Mouse (Mus musculus): ENCODE data around the gene H2-DMa. TPM values are rescaled to one million over a fixed set of nuclear protein-coding genes. Genes with fewer than 3 reads are reported as not detected.
A peak's percentile ranks its signal among the peaks of the same experiment; 100 is the strongest.

The H2-DMa gene
- 10 to 100 TPM; 26.4 to 64.6 (median 44.4) TPM for total RNA-seq (2018; cell fraction: chromatin; rRNA removed)
- total RNA-seq (2018; cell fraction: cytosol; rRNA removed): 10 to 100 TPM; 21.2 to 68.5 (median 39.5) TPM
- 100 to 1,000 TPM in 6 of 26 experiments, 10 to 100 TPM in 20; 42.2 to 142 (median 72.5) TPM for total RNA-seq (2018; cell fraction: nucleus; rRNA removed)
- 19.1 to 57.0 TPM (median 47.3 TPM) in 3 replicates for polyA plus RNA-seq (2018)

DNA sequence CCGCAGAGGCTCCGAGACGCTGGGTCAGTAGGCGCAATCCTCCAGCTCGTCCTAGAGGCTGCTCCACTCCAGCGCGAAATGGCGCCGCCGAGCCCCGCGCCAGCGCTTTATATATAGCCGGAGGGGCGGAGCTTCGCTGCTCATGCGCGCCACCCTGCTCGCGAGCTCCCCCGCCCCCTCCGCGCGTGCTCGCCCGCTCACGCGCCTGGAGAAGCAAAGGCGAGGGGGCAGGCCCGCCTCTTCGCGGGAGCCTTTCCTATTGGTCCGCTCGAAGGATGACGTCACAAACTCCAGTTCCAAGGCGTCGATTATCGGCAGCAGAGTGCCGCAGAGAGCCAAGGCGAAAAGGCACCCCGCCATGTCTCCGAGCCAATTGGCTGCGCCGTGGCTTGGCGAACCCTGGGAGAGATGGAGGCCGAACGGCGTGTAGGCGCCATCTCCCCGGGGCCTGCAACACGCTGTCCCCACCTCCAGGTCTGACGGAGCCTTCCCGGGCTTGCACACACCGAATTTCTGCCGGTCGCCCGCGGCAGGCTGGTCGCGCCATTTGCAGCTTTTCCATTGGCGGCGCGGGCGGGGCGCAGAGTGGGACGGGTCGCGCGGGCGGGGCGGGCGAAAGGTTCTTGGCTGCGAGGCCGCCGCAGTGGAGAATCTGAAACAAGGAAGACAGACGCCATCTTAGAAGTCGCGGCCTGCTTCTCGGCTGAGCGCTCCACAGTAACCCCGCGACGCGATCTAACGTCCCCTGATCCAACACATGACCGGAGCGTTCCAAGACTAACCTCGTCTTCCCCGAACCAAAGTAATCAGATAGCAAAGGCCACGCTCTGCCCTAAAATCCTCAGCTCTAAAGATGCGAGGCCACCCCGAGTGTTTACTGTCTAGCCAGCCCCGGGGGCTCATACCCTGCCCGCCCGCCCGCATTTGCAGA lies at the start of gene H2-DMa:
Gene H2-DMa (plus strand): TSS at position 293 of the 931 bp plus-strand sequence.
- peaks cover 23% of the 10 kb centered on the region for H3K36me3 ChIP-seq (ENCODE audit: inconsistent target)
- WGBS (ENCODE audit: missing documents): 0% methylated on average over 74 of the region's 96 CpGs

DNA sequence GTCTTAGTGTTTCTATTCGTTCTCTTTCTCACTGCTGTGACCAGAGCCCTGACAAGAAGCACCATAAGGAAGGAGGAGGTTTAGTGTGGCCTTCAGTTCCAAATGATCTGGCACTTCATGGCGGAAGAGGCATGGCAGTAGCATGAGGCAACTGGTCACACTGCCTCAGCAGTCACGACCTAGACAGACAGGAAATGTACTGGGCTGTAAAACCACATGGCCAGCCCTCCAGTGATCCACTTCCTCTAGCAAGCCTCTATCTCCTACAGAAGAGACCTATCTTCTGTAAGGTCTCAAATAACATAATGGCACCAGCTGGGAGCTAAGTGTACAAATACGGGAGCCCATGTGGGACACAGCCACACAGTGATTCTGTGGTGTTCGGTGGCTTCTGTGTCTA lies 47.2 kb upstream of the H2-DMa start:
- Histone ChIP-seq H3K79me2 (ENCODE audit: inconsistent target) (no peaks in the 10 kb centered on the region), H3K36me3 (ENCODE audit: inconsistent target) (no peaks in the 10 kb centered on the region), H3K4me3 (ENCODE audit: inconsistent target) (no peak overlapping the region), H3K27ac (peak overlapping the region; percentile 41)
- WGBS (ENCODE audit: missing documents): 51% methylated on average over 5 of the region's 5 CpGs

More for the DNA sequence above, at the start of gene H2-DMa:
- Histone ChIP-seq H3K4me3 (ENCODE audit: inconsistent target) (peak within 1 kb of the TSS; percentile 90), H3K79me2 (ENCODE audit: inconsistent target) (peaks cover 78% of the 10 kb centered on the region), H3K27ac (peak within 1 kb of the TSS; percentile 100)

DNA sequence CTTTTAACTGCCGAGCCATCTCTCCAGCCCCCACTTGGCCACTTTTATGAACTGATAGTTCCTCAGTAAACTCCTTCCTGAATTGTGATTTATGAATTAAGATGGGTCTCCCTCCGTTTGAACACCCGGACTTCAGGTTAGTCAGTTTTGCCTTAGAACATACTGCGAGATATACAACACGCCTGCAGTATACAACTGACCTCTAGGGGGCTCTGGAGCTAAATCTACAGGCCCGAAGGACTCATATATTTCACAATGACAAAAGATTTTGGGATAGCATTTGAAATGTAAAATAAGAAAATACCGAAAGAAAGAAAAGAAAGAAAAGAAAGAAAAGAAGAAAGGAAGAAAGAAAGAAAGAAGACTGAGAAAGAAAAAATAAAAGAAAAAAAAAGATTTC lies 44.1 kb upstream of the H2-DMa start:
- H3K79me2 ChIP-seq (ENCODE audit: inconsistent target): no peaks in the 10 kb centered on the region
- H3K27ac ChIP-seq: no peak overlapping the region
- no peaks in the 10 kb centered on the region for H3K36me3 ChIP-seq (ENCODE audit: inconsistent target)
- 25% methylated on average over 7 of the region's 7 CpGs for WGBS (ENCODE audit: missing documents)
- no peak overlapping the region for H3K4me3 ChIP-seq (ENCODE audit: inconsistent target)

DNA sequence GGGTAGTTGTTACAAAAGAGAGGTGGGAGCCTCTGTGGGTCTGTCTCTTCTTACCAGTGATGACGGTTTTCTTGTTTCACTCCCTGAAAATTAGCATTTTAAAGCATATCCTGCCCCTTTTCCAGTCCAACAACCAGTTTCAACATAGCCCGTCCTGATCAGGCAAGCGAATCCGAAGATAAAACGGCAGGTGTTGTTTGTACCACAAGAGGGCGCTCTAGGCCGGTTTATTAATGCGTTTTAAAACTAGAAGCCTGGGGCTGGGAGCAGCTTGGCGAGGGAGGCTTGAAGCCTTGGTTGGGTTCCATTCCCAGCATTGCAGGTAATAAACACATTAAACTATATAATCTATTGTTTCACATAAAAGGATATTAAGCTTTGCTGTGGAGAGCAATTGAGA lies 41.8 kb upstream of the H2-DMa start:
- Histone ChIP-seq H3K27ac (no peak overlapping the region), H3K4me3 (ENCODE audit: inconsistent target) (no peak overlapping the region), H3K36me3 (ENCODE audit: inconsistent target) (no peaks in the 10 kb centered on the region), H3K79me2 (ENCODE audit: inconsistent target) (no peaks in the 10 kb centered on the region)
- WGBS (ENCODE audit: missing documents): 3% methylated on average over 9 of the region's 9 CpGs

GRCm38 (mm10) chr17:34078148-34078547 lies 41.2 kb upstream of the H2-DMa start:
- 66% methylated on average over 4 of the region's 4 CpGs for WGBS (ENCODE audit: missing documents)
- no peak overlapping the region for H3K27ac ChIP-seq
- H3K4me3 ChIP-seq (ENCODE audit: inconsistent target): no peak overlapping the region
- no peaks in the 10 kb centered on the region for H3K36me3 ChIP-seq (ENCODE audit: inconsistent target)
- H3K79me2 ChIP-seq (ENCODE audit: inconsistent target): no peaks in the 10 kb centered on the region

DNA sequence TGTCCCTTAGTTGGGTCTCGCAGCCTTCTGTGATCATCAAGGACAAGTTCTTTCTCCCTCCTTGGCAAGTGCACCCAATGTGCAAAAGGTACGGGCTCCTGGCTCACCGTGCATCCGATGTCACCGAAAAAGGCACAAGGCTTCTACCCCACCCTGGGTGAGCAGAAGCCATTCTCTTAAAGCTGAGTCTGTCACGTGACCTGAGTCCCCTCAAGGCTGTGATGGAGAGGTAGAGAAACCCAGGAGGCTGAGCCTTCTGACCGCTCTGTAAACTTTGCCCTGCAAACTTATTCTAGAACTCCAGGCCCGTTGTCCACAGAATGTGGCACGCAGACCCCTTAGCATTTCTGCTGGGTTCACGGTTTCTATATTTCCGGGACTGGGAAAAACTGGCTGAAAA lies 40.3 kb upstream of the H2-DMa start:
- Histone ChIP-seq H3K27ac (no peak overlapping the region), H3K4me3 (ENCODE audit: inconsistent target) (no peak overlapping the region), H3K36me3 (ENCODE audit: inconsistent target) (no peaks in the 10 kb centered on the region), H3K79me2 (ENCODE audit: inconsistent target) (no peaks in the 10 kb centered on the region)
- 93% methylated on average over 11 of the region's 11 CpGs for WGBS (ENCODE audit: missing documents)

DNA sequence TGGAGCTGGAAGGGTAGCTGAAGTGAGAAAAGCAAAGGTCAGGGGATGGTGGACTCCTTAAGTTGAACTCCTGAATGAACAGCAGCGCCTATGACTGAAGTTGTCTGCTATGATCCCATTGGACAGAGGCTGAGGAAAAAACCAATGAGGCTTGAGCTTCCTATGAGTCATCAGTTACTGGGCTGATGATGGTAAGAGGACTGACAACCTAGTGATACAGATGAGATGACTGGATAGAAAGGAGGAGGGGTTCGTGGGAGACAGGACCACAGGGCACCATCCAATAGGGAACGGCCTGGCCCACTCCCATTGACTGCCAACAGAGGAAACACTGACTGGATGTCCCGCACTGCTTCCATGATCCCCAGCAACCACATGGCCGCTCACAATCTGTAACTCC lies 39.7 kb upstream of the H2-DMa start:
- no peaks in the 10 kb centered on the region for H3K79me2 ChIP-seq (ENCODE audit: inconsistent target)
- no peak overlapping the region for H3K27ac ChIP-seq
- H3K4me3 ChIP-seq (ENCODE audit: inconsistent target): no peak overlapping the region
- WGBS (ENCODE audit: missing documents): 44% methylated on average over 5 of the region's 5 CpGs
- H3K36me3 ChIP-seq (ENCODE audit: inconsistent target): no peaks in the 10 kb centered on the region

DNA sequence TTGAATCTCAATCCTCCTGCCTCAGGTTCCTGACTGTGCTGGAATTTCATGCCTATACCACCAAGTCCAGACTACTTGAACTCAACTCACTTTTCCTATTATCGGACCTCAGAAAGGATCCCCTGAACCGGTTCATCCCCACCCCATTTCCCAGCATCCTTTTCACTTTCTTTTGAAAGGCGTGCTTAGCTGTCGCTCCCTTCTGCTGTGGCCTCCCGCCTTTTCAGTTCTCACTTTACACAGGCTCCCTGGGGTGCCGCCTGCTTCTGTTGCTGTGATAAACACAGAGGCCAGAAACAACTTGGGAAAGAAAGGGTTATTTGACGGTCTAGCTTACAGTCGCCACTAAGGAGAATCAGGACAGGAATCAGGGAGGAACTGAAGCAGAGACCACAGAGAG lies 36.2 kb upstream of the H2-DMa start:
- Histone ChIP-seq H3K79me2 (ENCODE audit: inconsistent target) (no peaks in the 10 kb centered on the region), H3K36me3 (ENCODE audit: inconsistent target) (no peaks in the 10 kb centered on the region), H3K4me3 (ENCODE audit: inconsistent target) (no peak overlapping the region), H3K27ac (no peak overlapping the region)
- WGBS (ENCODE audit: missing documents): 87% methylated on average over 8 of the region's 8 CpGs

- Histone ChIP-seq H3K36me3 (ENCODE audit: inconsistent target) (no peaks in the 10 kb centered on the region), H3K79me2 (ENCODE audit: inconsistent target) (no peaks in the 10 kb centered on the region), H3K27ac (no peak overlapping the region), H3K4me3 (ENCODE audit: inconsistent target) (no peak overlapping the region)
- WGBS (ENCODE audit: missing documents): 50% methylated on average over 1 of the region's 2 CpGs
Measured at GRCm38 (mm10) chr17:34087386-34087785, 32.0 kb upstream of the H2-DMa start.

- no peaks in the 10 kb centered on the region for H3K79me2 ChIP-seq (ENCODE audit: inconsistent target)
- no peaks in the 10 kb centered on the region for H3K36me3 ChIP-seq (ENCODE audit: inconsistent target)
- no peak overlapping the region for H3K27ac ChIP-seq
- 47% methylated on average over 11 of the region's 11 CpGs for WGBS (ENCODE audit: missing documents)
- H3K4me3 ChIP-seq (ENCODE audit: inconsistent target): no peak overlapping the region
Measured at GRCm38 (mm10) chr17:34088124-34088523, 31.2 kb upstream of the H2-DMa start.

GRCm38 (mm10) chr17:34090923-34091322 lies 28.4 kb upstream of the H2-DMa start:
- no peaks in the 10 kb centered on the region for H3K79me2 ChIP-seq (ENCODE audit: inconsistent target)
- WGBS (ENCODE audit: missing documents): 58% methylated on average over 7 of the region's 7 CpGs

GRCm38 (mm10) chr17:34092197-34092875 lies 27.0 kb upstream of the H2-DMa start, which contains the start of gene H2-Oa:
TSS of gene H2-Oa (plus strand) at chr17:34092340.
- WGBS (ENCODE audit: missing documents): 14% methylated on average over 11 of the region's 11 CpGs
- Histone ChIP-seq H3K79me2 (ENCODE audit: inconsistent target) (no peaks in the 10 kb centered on the region), H3K4me3 (ENCODE audit: inconsistent target) (no peak within 1 kb of the TSS), H3K36me3 (ENCODE audit: inconsistent target) (no peaks in the 10 kb centered on the region), H3K27ac (no peak within 1 kb of the TSS)

More at GRCm38 (mm10) chr17:34090923-34091322, 28.4 kb upstream of the H2-DMa start:
- Histone ChIP-seq H3K36me3 (ENCODE audit: inconsistent target) (no peaks in the 10 kb centered on the region), H3K4me3 (ENCODE audit: inconsistent target) (no peak overlapping the region), H3K27ac (no peak overlapping the region)

GRCm38 (mm10) chr17:34093199-34093874 lies 26.0 kb upstream of the H2-DMa start:
- no peak overlapping the region for H3K27ac ChIP-seq
- no peaks in the 10 kb centered on the region for H3K36me3 ChIP-seq (ENCODE audit: inconsistent target)
- WGBS (ENCODE audit: missing documents): 42% methylated on average over 7 of the region's 7 CpGs
- H3K79me2 ChIP-seq (ENCODE audit: inconsistent target): no peaks in the 10 kb centered on the region
- no peak overlapping the region for H3K4me3 ChIP-seq (ENCODE audit: inconsistent target)

- Histone ChIP-seq H3K36me3 (ENCODE audit: inconsistent target) (no peaks in the 10 kb centered on the region), H3K4me3 (ENCODE audit: inconsistent target) (no peak overlapping the region), H3K27ac (no peak overlapping the region), H3K79me2 (ENCODE audit: inconsistent target) (no peaks in the 10 kb centered on the region)
- WGBS (ENCODE audit: missing documents): 59% methylated on average over 22 of the region's 27 CpGs
Measured at GRCm38 (mm10) chr17:34094283-34095035, 24.9 kb upstream of the H2-DMa start.

Data from macrophage (primary cell).